Mouse (Mus musculus) hindbrain, embryonic 12.5 days (tissue): ENCODE measurements around the gene Rnf149. TPM values are rescaled to one million over a fixed set of nuclear protein-coding genes. Genes with fewer than 3 reads are reported as not detected.
A peak's percentile ranks its signal among the peaks of the same experiment; 100 is the strongest.
"Not testable (repeated sequence)": the region's sequence is repeated elsewhere in the genome, so short reads cannot be mapped to it uniquely, and the experiment has no call there.

Source experiments
- ATAC-seq: fragments of 200-750 bp; cut with Nextera tagmentation; 2 replicates; pipeline ENCODE4 v1.8.0; 2017; ENCODE audit warnings: moderate TSS enrichment; ENCODE audit not compliant: low FRiP score
- H3K27ac ChIP-seq: fragments of 300-500 bp; sonication (generic); 2 replicates; pipeline ENCODE4 v1.5.1; 2016; ENCODE audit warnings: mild to moderate bottlenecking
- H3K27me3 ChIP-seq: fragments of 300-500 bp; sonication (generic); 2 replicates; pipeline ENCODE4 v1.6.1; 2016; ENCODE audit warnings: mild to moderate bottlenecking
- H3K36me3 ChIP-seq: fragments of 300-500 bp; sonication (generic); 2 replicates; pipeline ENCODE4 v1.6.1; 2016; ENCODE audit warnings: mild to moderate bottlenecking
- H3K4me1 ChIP-seq: fragments of 300-500 bp; sonication (generic); 2 replicates; pipeline ENCODE4 v1.6.1; 2016
- H3K4me2 ChIP-seq: fragments of 300-500 bp; sonication (generic); replicated peaks from 2 replicates; pipeline ENCODE4 v1.6.1; 2016; ENCODE audit warnings: mild to moderate bottlenecking
- H3K4me3 ChIP-seq: fragments of 300-500 bp; sonication (generic); 2 replicates; pipeline ENCODE4 v1.5.1; 2016; ENCODE audit warnings: mild to moderate bottlenecking
- H3K9ac ChIP-seq: fragments of 300-500 bp; sonication (generic); 2 replicates; pipeline ENCODE4 v1.6.1; 2016; ENCODE audit warnings: mild to moderate bottlenecking, moderate library complexity
- H3K9me3 ChIP-seq: fragments of 300-500 bp; sonication (generic); replicated peaks from 2 replicates; pipeline ENCODE4 v1.6.1; 2016; ENCODE audit warnings: mild to moderate bottlenecking
- WGBS: fragments of 180-500 bp; shearing (Covaris S2); methylation state at CpG from one replicate; pipeline ENCODE4 v1.1.7; 2016; 5-methylcytosine and 5-hydroxymethylcytosine counted together
- polyA plus RNA-seq: library from polyadenylated mRNA; unstranded; fragments of >200 nt; fragmentation: Nextera tagmentation; extraction: Ambion mirVana; gene quantifications from 2 replicates; pipeline ENCODE4 v1.2.1, GENCODE M21; 2016

The Rnf149 gene
- polyA plus RNA-seq, 1 experiment from 2014 or later, result 37.7 TPM

DNA sequence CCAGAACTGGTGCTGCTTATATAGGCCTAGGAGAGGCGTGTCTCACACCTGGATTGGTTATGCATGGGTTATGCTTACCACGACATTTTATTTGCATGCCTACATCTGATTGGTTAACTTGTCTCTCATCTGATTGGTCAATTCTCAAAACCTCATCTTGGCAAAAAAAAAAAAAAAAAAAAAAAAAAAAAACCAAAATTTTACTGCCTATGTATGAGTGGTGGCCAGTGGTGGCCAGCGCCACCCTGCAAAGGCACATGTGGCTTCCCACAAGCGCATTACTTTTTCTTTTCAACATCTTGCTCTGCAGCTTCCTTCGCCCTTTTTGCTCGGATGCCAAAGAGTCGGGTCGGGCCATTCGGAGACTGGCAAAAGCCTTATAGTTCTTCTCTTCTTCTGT lies 19.9 kb upstream of the Rnf149 start:
- not testable (repeated sequence) for H3K4me3 ChIP-seq, H3K27ac ChIP-seq, H3K36me3 ChIP-seq, H3K4me1 ChIP-seq, H3K4me2 ChIP-seq, H3K27me3 ChIP-seq, H3K9ac ChIP-seq, ATAC-seq, H3K9me3 ChIP-seq
- 95% methylated on average over 9 of the region's 9 CpGs for whole genome bisulfite sequencing

DNA sequence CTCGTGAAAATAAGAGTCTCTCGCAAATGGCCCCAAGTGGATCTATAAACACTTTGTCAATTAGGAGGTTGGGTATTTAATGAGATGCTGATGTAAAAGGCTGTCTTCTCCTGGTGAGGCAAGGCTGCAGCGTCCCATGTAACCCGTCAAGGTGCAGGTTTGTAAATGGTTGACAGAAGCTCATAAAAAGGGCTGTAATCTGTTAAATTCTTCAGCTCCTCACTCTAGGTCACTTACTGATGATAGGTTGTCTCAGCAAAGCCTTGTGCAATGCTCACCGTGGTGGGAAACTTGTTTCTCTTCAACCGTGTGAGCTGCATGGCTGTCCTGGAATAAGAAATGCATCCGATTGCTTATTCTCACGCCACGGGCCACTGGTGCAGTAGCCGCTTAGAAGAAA lies 16.6 kb upstream of the Rnf149 start:
- Histone ChIP-seq H3K27ac (no peak overlapping the region), H3K36me3 (no peaks in the 10 kb centered on the region), H3K4me3 (no peak overlapping the region), H3K9me3 (no peaks in the 10 kb centered on the region), H3K4me1 (no peaks in the 10 kb centered on the region), H3K9ac (no peak overlapping the region), H3K27me3 (no peaks in the 10 kb centered on the region), H3K4me2 (no peak overlapping the region)
- WGBS, result 85% methylated on average over 10 of the region's 10 CpGs
- no peak for ATAC-seq

DNA sequence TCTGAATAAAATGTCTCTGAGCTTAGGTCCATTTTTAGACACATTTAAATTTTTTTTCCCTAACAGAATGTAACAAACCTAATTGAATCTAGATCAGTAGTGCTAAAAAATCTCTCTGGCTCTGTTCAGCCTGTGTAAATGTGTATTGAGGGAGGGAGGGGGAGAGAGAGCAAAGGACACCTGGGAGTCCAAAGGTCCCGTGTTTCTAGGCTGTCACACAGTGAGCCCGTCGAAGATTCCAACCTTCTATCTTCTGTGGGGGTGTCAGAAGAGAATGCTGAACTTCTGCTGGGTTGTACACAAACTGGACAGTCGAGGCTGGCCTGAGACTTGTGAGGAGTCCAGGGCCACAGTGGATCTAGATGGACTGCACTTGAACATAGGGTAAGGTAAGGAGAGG lies 14.9 kb upstream of the Rnf149 start:
- H3K36me3 ChIP-seq, result no peaks in the 10 kb centered on the region
- no peaks in the 10 kb centered on the region for H3K27me3 ChIP-seq
- no peak overlapping the region for H3K27ac ChIP-seq
- no peak overlapping the region for H3K4me3 ChIP-seq
- WGBS, result 78% methylated on average over 4 of the region's 4 CpGs
- no peak overlapping the region for H3K4me2 ChIP-seq
- no peak overlapping the region for H3K9ac ChIP-seq
- no peaks in the 10 kb centered on the region for H3K4me1 ChIP-seq
- no peak for ATAC-seq
- H3K9me3 ChIP-seq, result no peaks in the 10 kb centered on the region

DNA sequence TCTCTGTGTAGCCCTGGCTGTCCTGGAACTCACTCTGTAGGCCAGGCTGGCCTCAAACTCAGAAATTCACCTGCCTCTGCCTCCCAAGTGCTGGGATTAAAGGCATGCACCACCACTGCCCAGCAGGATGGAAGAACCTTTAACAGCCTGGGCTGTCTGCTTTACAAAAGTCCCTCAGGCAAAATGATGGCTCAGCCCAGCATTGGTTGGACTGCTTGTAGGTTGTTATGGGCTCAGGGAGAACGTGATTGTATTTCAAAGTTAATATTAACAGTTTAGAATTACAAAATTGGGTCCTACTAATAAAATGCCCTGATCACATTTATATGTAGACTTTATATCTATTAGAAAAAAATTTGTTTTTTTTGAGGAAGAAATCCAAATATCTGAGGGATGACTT lies 14.4 kb upstream of the Rnf149 start:
- WGBS, result 79% methylated on average over 1 of the region's 1 CpGs
- H3K4me3 ChIP-seq, H3K4me1 ChIP-seq, H3K27ac ChIP-seq, H3K4me2 ChIP-seq, H3K9ac ChIP-seq, H3K9me3 ChIP-seq, H3K36me3 ChIP-seq, ATAC-seq, H3K27me3 ChIP-seq: not testable (repeated sequence)

DNA sequence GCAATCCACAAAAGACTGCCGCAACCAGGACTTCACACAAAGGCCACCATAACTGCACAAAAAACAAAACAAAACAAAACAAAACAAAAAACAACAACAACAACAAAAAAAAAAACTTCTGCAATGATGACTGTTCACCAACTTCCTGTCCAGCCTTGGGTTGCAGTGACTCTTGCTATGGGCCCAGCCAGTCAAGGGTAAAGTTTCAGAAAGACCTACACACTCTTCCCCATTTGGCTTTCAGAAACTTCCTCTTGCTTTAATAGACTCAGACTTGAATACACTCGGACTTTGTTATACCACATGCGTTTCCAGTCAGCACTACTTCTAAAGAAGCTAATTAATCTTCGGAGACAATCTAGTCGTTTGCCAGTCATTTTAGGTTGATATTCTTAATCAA lies 13.0 kb upstream of the Rnf149 start:
- no peak for ATAC-seq
- no peak overlapping the region for H3K4me3 ChIP-seq
- H3K27me3 ChIP-seq, result no peaks in the 10 kb centered on the region
- no peak overlapping the region for H3K4me2 ChIP-seq
- no peaks in the 10 kb centered on the region for H3K9me3 ChIP-seq
- 83% methylated on average over 5 of the region's 5 CpGs for whole genome bisulfite sequencing
- H3K4me1 ChIP-seq, result no peaks in the 10 kb centered on the region
- H3K36me3 ChIP-seq, result no peaks in the 10 kb centered on the region
- no peak overlapping the region for H3K27ac ChIP-seq
- H3K9ac ChIP-seq, result no peak overlapping the region

DNA sequence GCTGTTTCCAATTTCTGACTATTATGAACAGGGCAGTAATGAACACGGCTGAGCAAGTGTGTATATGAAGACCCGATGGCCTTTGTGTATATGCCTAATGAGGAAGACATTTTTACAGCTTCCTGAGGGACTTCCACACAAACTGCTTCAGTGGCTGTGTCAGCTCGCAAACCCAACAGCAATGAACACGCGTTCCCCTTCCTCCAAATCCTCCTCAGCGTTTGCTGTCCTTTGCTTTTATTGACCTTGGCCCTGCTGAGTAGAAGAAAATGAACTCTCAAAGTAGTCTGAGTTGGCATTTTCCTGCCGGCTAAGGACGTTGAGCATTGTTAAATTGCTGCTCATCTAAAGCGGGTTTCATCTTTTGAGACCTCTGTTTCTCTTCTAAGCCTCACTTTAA lies 8.2 kb upstream of the Rnf149 start:
- no peak for ATAC-seq
- no peaks in the 10 kb centered on the region for H3K4me1 ChIP-seq
- H3K27ac ChIP-seq, result no peak overlapping the region
- H3K9ac ChIP-seq, result no peak overlapping the region
- no peaks in the 10 kb centered on the region for H3K9me3 ChIP-seq
- H3K4me2 ChIP-seq, result no peak overlapping the region
- 89% methylated on average over 9 of the region's 9 CpGs for WGBS
- H3K4me3 ChIP-seq, result no peak overlapping the region
- H3K27me3 ChIP-seq, result no peaks in the 10 kb centered on the region
- H3K36me3 ChIP-seq, result no peaks in the 10 kb centered on the region

DNA sequence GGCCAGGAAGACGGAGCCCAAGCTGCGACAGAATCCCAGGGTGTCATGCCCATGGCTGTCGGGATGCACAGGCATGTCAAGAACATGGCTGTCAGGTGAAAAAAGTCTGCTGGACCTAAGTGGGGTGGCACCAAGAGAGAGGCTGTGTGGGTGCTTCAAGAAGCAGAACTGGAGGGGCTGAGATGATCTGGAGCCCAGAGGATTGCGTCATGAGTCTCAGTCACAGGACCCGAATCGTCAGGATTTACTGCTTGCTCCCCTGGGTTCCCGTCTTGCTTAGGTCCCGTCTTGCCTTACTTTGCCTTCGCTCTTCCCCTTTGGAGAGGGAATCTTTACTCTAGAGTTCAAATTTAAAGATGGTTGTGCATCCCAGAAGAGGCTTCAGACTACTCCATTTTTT lies 6.0 kb upstream of the Rnf149 start:
- Histone ChIP-seq H3K4me1 (no peaks in the 10 kb centered on the region), H3K9ac (no peak overlapping the region), H3K36me3 (no peaks in the 10 kb centered on the region), H3K4me2 (no peak overlapping the region), H3K4me3 (no peak overlapping the region), H3K9me3 (no peaks in the 10 kb centered on the region), H3K27ac (no peak overlapping the region), H3K27me3 (no peaks in the 10 kb centered on the region)
- 87% methylated on average over 9 of the region's 9 CpGs for WGBS
- no peak for ATAC-seq

DNA sequence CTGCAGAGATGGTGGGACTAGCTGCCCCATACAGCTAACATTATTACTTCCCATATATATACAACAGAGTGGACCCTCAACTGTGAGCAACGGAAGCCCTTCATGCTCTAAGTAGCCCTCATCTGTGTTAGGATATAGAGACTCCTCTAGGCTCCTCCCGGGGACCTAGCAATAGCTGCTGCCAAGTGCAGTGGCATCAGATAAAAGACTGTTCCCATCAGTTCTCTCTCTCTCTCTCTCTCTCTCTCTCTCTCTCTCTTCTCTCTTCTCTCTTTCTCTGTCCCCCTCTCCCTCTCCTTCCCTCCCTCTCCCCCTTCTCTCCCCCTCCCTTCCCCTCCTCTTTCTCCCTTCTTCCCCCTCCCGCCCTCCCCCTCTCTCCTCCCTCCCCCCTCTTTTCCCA lies 4.0 kb upstream of the Rnf149 start:
- H3K9me3 ChIP-seq, result no peaks in the 10 kb centered on the region
- ATAC-seq, result no peak
- 91% methylated on average over 2 of the region's 3 CpGs for WGBS

DNA sequence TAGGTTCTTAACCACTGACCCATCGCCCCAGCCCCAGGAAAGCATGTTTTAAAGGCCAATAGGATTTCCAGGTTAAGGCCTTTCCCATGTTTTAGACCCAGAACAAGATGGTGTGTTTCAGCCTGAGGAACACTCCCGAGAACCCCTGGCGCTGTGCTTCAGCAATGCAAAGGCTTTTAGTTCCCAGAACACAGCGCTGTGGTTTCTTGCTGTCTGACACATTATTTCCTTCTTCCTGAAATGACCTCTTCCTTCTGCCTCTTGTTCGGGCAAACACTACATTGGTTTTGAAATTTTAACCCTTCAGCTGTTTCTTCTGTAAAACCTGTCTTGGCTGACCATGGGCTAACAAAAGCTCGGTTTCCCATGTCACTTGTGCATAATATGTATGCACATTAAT lies 1.9 kb upstream of the Rnf149 start:
- ATAC-seq, result no peak
- Histone ChIP-seq H3K4me1 (peaks cover 17% of the 10 kb centered on the region), H3K4me3 (no peak overlapping the region), H3K27me3 (no peaks in the 10 kb centered on the region), H3K9me3 (no peaks in the 10 kb centered on the region), H3K27ac (no peak overlapping the region), H3K4me2 (no peak overlapping the region), H3K9ac (no peak overlapping the region), H3K36me3 (no peaks in the 10 kb centered on the region)
- 86% methylated on average over 6 of the region's 6 CpGs for WGBS

More for the DNA sequence above, 4.0 kb upstream of the Rnf149 start:
- H3K27ac ChIP-seq, result no peak overlapping the region
- H3K4me1 ChIP-seq, result no peaks in the 10 kb centered on the region; the same call in 1 of the 2 replicates
- no peaks in the 10 kb centered on the region for H3K36me3 ChIP-seq
- H3K4me2 ChIP-seq, result no peak overlapping the region
- H3K27me3 ChIP-seq, result no peaks in the 10 kb centered on the region
- H3K4me3 ChIP-seq, result no peak overlapping the region
- no peak overlapping the region for H3K9ac ChIP-seq

DNA sequence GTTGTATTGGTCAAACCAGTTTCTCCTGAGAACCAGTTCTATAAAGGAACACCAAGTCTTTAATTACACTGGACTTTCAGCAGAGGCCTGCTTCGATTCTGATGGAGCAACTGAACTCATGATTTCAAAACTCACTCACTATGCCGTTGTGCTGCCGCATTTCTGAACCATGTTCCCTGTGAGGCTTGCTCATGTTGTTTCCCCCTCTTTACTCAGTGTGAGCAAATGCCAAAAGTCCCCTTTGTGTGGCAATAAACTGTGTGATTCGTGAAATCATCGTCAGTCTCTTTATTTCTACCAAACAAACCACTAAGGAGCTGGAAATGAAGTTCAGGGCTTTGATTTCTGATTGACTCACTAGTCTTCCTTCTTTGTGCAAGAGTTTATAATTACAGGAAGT lies 1.2 kb upstream of the Rnf149 start:
- no peak overlapping the region for H3K4me3 ChIP-seq
- H3K9ac ChIP-seq, result no peak overlapping the region
- H3K27me3 ChIP-seq, result no peaks in the 10 kb centered on the region
- H3K4me2 ChIP-seq, result no peak overlapping the region
- 88% methylated on average over 5 of the region's 5 CpGs for WGBS
- peaks cover 18% of the 10 kb centered on the region for H3K4me1 ChIP-seq
- no peak for ATAC-seq
- H3K27ac ChIP-seq, result no peak overlapping the region
- H3K9me3 ChIP-seq, result no peaks in the 10 kb centered on the region
- H3K36me3 ChIP-seq, result no peaks in the 10 kb centered on the region

DNA sequence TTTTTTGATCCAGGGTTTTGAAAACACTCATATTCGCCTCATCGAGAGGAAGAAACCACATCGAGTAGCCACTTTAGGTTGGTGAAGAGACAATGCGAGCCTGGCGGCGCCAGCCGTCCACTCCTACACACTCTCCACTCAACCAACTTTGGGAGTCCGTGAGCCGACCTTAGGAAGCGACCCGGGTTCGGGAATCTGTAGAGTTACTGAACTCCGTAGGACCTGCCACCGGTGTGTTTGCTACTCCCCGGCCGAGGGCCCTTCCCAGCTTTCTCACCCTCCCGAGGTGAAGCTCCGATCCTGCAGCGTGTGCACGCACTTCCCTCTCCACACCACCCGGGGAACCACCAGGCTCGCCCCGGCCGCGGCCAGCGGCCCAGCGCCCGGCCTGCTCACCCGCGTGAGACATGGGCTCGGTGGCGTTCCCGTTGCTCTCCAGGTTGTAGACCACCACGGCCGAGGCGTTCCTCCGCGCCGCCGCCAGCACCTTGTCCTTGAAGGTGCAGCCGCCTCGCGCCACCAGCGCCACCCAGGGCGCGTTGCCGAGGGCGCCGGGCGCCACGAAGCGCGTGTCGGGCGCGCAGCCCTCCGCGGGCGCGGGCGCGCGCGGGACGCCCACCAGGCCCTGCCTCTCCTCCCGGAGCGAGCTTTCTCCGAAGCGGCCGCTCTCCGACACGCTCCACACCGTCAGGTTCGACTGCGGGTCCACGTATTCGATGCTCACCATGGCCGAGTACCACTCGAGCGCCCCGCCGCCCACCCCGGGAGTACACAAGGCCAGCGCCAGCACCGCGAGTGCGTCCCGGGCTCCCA lies 568 bp downstream of the Rnf149 start:
- WGBS, result under 1% methylated on average over 88 of the region's 88 CpGs
- Histone ChIP-seq H3K27ac (peak overlapping the region; percentile 98), H3K9me3 (no peaks in the 10 kb centered on the region), H3K36me3 (no peaks in the 10 kb centered on the region), H3K4me3 (peak overlapping the region; percentile 88), H3K9ac (peak overlapping the region; percentile 94), H3K4me2 (peak overlapping the region; percentile 67), H3K27me3 (no peaks in the 10 kb centered on the region), H3K4me1 (peaks cover 19% of the 10 kb centered on the region)
- peak; percentile 90 for ATAC-seq

DNA sequence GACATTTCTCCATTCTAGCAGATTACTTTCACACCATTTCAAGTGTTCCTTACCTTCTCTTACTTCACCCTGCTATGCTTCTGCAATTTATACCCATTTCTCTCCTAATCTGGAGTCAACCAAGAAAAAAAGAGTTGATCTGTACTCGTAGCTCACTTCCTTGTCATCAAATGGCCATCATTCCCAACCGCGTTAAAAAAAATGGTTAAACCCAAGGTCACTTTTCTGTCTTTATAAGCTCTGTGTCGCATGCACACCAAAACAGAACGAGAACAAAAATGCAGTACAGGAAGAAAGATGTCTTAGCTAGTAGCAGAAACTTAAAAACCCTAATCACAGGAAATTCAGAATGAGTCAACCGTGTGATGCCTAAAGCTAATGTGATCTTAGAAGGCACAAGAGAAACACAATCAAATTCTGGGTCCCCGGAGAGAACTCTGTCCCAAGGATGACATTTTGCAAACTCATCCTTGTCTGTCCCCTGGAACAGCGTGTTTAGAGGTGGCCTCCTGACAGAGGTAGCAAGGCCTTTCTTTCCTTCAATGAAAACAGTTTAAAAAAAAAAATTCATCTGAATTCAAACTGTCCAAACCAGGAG lies 1.3 kb downstream of the Rnf149 start:
- no peak for ATAC-seq
- 20% methylated on average over 8 of the region's 8 CpGs for WGBS
- no peaks in the 10 kb centered on the region for H3K27me3 ChIP-seq
- H3K4me1 ChIP-seq, result peaks cover 21% of the 10 kb centered on the region
- peak overlapping the region; percentile 98 for H3K27ac ChIP-seq
- H3K4me2 ChIP-seq, result peak overlapping the region; percentile 67
- no peaks in the 10 kb centered on the region for H3K9me3 ChIP-seq
- no peaks in the 10 kb centered on the region for H3K36me3 ChIP-seq
- H3K9ac ChIP-seq, result peak overlapping the region; percentile 94
- peak overlapping the region; percentile 88 for H3K4me3 ChIP-seq

DNA sequence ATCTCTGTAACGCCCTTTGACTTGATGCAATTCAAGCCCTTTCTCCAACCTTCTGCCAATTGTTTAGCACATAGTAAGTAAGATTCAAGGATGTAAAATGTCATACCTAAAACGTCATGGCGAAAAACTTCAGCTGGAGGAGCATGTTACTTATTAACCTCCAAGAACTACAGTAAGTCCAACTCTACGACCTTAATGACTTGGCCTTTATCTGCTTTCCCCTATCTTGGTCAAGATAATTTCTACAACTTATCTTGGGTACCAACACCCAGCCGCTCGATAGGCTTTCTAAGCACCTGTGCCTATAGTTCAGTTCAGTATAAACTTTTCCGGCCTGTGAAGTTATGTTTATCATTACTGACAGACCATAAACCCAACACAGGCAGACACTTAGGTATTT lies 3.3 kb downstream of the Rnf149 start:
- 91% methylated on average over 7 of the region's 7 CpGs for WGBS
- no peak overlapping the region for H3K4me2 ChIP-seq
- no peak overlapping the region for H3K27ac ChIP-seq
- H3K27me3 ChIP-seq, result no peaks in the 10 kb centered on the region
- ATAC-seq, result no peak
- 0 out of 2 replicates have a peak, but pooled peaks cover 4% of the 10 kb centered on the region for H3K36me3 ChIP-seq
- H3K4me3 ChIP-seq, result no peak overlapping the region
- no peaks in the 10 kb centered on the region for H3K9me3 ChIP-seq
- H3K9ac ChIP-seq, result no peak overlapping the region
- H3K4me1 ChIP-seq, result peaks cover 21% of the 10 kb centered on the region
